Mouse (Mus musculus) cerebellum, adult 8-10 months (tissue): Measurements from ENCODE around the gene Fgfr2.

ENCODE experiments used
- DNase-seq: peaks from one replicate; pipeline ENCODE4 v3.0.0; 2022

The Fgfr2 gene

GRCm38 (mm10) chr7:131846066-131846905 is 1276.9 kb downstream of the Fgfr2 start:
- no peak for DNase-seq

GRCm38 (mm10) chr7:131830261-131830660 is 1292.9 kb downstream of the Fgfr2 start:
- no peak for DNase-seq

GRCm38 (mm10) chr7:131826811-131827210 is 1296.3 kb downstream of the Fgfr2 start:
- no peak for DNase-seq

GRCm38 (mm10) chr7:131817976-131818375 is 1305.2 kb downstream of the Fgfr2 start:
- DNase-seq = no peak

- DNase-seq = no peak
Observed at GRCm38 (mm10) chr7:131816641-131817040, 1306.5 kb downstream of the Fgfr2 start.

- DNase-seq = no peak
Observed at GRCm38 (mm10) chr7:131812116-131812515, 1311.0 kb downstream of the Fgfr2 start.

- no peak for DNase-seq
Observed at GRCm38 (mm10) chr7:131810916-131811315, 1312.2 kb downstream of the Fgfr2 start.

GRCm38 (mm10) chr7:131809584-131810181 is 1313.5 kb downstream of the Fgfr2 start:
- DNase-seq = no peak

GRCm38 (mm10) chr7:131807257-131807656 is 1315.9 kb downstream of the Fgfr2 start:
- DNase-seq = no peak

- no peak for DNase-seq
Observed at GRCm38 (mm10) chr7:131805525-131806202, 1317.5 kb downstream of the Fgfr2 start.

- no peak for DNase-seq
Observed at GRCm38 (mm10) chr7:131800416-131801045, 1322.6 kb downstream of the Fgfr2 start.

GRCm38 (mm10) chr7:131797161-131797560 is 1326.0 kb downstream of the Fgfr2 start:
- no peak for DNase-seq

GRCm38 (mm10) chr7:131788595-131789206 is 1334.4 kb downstream of the Fgfr2 start:
- no peak for DNase-seq

GRCm38 (mm10) chr7:131785721-131786120 is 1337.4 kb downstream of the Fgfr2 start:
- DNase-seq = no peak

GRCm38 (mm10) chr7:131778271-131778985 is 1344.7 kb downstream of the Fgfr2 start:
- no peak for DNase-seq

GRCm38 (mm10) chr7:131777461-131778270 is 1345.5 kb downstream of the Fgfr2 start:
- no peak for DNase-seq

- DNase-seq = no peak
Observed at GRCm38 (mm10) chr7:131776191-131776752, 1346.9 kb downstream of the Fgfr2 start.

- DNase-seq = no peak
Observed at GRCm38 (mm10) chr7:131757922-131758321, 1365.2 kb downstream of the Fgfr2 start.

GRCm38 (mm10) chr7:131747152-131748010 is 1375.8 kb downstream of the Fgfr2 start:
- DNase-seq = no peak

- DNase-seq = no peak
Observed at GRCm38 (mm10) chr7:131746752-131747151, 1376.4 kb downstream of the Fgfr2 start.
